Mouse (Mus musculus): ENCODE measurements around the gene Csnk2a1. TPM values are rescaled to one million over a fixed set of nuclear protein-coding genes. Genes with fewer than 3 reads are reported as not detected.
A peak's percentile ranks its signal among the peaks of the same experiment; 100 is the strongest.

Gene Csnk2a1
- 126 and 134 TPM in 2 replicates for polyA plus RNA-seq (2011; ENCODE audit: insufficient read length, low read depth, missing spikeins)

- peak within 1 kb of the TSS; percentile 93 for H3K27ac ChIP-seq (ENCODE audit: insufficient read depth, low read length)
- TF ChIP-seq POLR2A (IDR thresholded peaks at IDR 0.05; ENCODE audit: low read depth, low read length) (peak; percentile 86), CTCF (IDR thresholded peaks at IDR 0.05; ENCODE audit: borderline replicate concordance, insufficient read depth, low read length) (no peak)
- H3K4me1 ChIP-seq (ENCODE audit: control insufficient read depth, insufficient read depth, low read length), result peaks cover 5% of the 10 kb centered on the region
- peak within 1 kb of the TSS; percentile 84 for H3K4me3 ChIP-seq (ENCODE audit: insufficient read depth, low read length)
Observed at GRCm38 (mm10) chr2:152226248-152227050, at the start of gene Csnk2a1. Gene Csnk2a1 (plus strand): TSS chr2:152226839.

- no peak overlapping the region for H3K4me3 ChIP-seq (ENCODE audit: insufficient read depth, low read length)
- TF ChIP-seq POLR2A (IDR thresholded peaks at IDR 0.05; ENCODE audit: low read depth, low read length) (no peak), CTCF (IDR thresholded peaks at IDR 0.05; ENCODE audit: borderline replicate concordance, insufficient read depth, low read length) (no peak)
Observed at GRCm38 (mm10) chr2:152177162-152177805, 49.4 kb upstream of the Csnk2a1 start.

GRCm38 (mm10) chr2:152177806-152178170 is 48.9 kb upstream of the Csnk2a1 start:
- no peak for TF ChIP-seq CTCF (IDR thresholded peaks at IDR 0.05; ENCODE audit: borderline replicate concordance, insufficient read depth, low read length)
- no peak for TF ChIP-seq POLR2A (IDR thresholded peaks at IDR 0.05; ENCODE audit: low read depth, low read length)
- peaks cover 3% of the 10 kb centered on the region; the same call in 1 of the 2 replicates for H3K4me1 ChIP-seq (ENCODE audit: control insufficient read depth, insufficient read depth, low read length)
- H3K4me3 ChIP-seq (ENCODE audit: insufficient read depth, low read length), result no peak overlapping the region
- no peak overlapping the region for H3K27ac ChIP-seq (ENCODE audit: insufficient read depth, low read length)

More at GRCm38 (mm10) chr2:152177162-152177805, 49.4 kb upstream of the Csnk2a1 start:
- Histone ChIP-seq H3K4me1 (ENCODE audit: control insufficient read depth, insufficient read depth, low read length) (peaks cover 3% of the 10 kb centered on the region; the same call in 1 of the 2 replicates), H3K27ac (ENCODE audit: insufficient read depth, low read length) (no peak overlapping the region)

GRCm38 (mm10) chr2:152178345-152178744 is 48.3 kb upstream of the Csnk2a1 start:
- TF ChIP-seq CTCF (IDR thresholded peaks at IDR 0.05; ENCODE audit: borderline replicate concordance, insufficient read depth, low read length), result no peak
- no peak for TF ChIP-seq POLR2A (IDR thresholded peaks at IDR 0.05; ENCODE audit: low read depth, low read length)
- peaks cover 3% of the 10 kb centered on the region; the same call in 1 of the 2 replicates for H3K4me1 ChIP-seq (ENCODE audit: control insufficient read depth, insufficient read depth, low read length)
- no peak overlapping the region for H3K27ac ChIP-seq (ENCODE audit: insufficient read depth, low read length)
- H3K4me3 ChIP-seq (ENCODE audit: insufficient read depth, low read length), result no peak overlapping the region

- Histone ChIP-seq H3K4me1 (ENCODE audit: control insufficient read depth, insufficient read depth, low read length) (peaks cover 3% of the 10 kb centered on the region; the same call in 1 of the 2 replicates), H3K4me3 (ENCODE audit: insufficient read depth, low read length) (no peak overlapping the region), H3K27ac (ENCODE audit: insufficient read depth, low read length) (no peak overlapping the region)
- TF ChIP-seq POLR2A (IDR thresholded peaks at IDR 0.05; ENCODE audit: low read depth, low read length), result no peak
- TF ChIP-seq CTCF (IDR thresholded peaks at IDR 0.05; ENCODE audit: borderline replicate concordance, insufficient read depth, low read length), result no peak
Observed at GRCm38 (mm10) chr2:152179301-152179700, 47.3 kb upstream of the Csnk2a1 start.

GRCm38 (mm10) chr2:152180323-152180722 is 46.3 kb upstream of the Csnk2a1 start:
- peaks cover 3% of the 10 kb centered on the region; the same call in 1 of the 2 replicates for H3K4me1 ChIP-seq (ENCODE audit: control insufficient read depth, insufficient read depth, low read length)
- H3K4me3 ChIP-seq (ENCODE audit: insufficient read depth, low read length), result no peak overlapping the region
- TF ChIP-seq POLR2A (IDR thresholded peaks at IDR 0.05; ENCODE audit: low read depth, low read length) (no peak), CTCF (IDR thresholded peaks at IDR 0.05; ENCODE audit: borderline replicate concordance, insufficient read depth, low read length) (no peak)
- no peak overlapping the region for H3K27ac ChIP-seq (ENCODE audit: insufficient read depth, low read length)

- Histone ChIP-seq H3K4me3 (ENCODE audit: insufficient read depth, low read length) (no peak overlapping the region), H3K4me1 (ENCODE audit: control insufficient read depth, insufficient read depth, low read length) (no peaks in the 10 kb centered on the region), H3K27ac (ENCODE audit: insufficient read depth, low read length) (no peak overlapping the region)
- TF ChIP-seq CTCF (IDR thresholded peaks at IDR 0.05; ENCODE audit: borderline replicate concordance, insufficient read depth, low read length) (no peak), POLR2A (IDR thresholded peaks at IDR 0.05; ENCODE audit: low read depth, low read length) (no peak)
Observed at GRCm38 (mm10) chr2:152187132-152187531, 39.5 kb upstream of the Csnk2a1 start.

GRCm38 (mm10) chr2:152189213-152189612 is 37.4 kb upstream of the Csnk2a1 start:
- Histone ChIP-seq H3K4me3 (ENCODE audit: insufficient read depth, low read length) (no peak overlapping the region), H3K4me1 (ENCODE audit: control insufficient read depth, insufficient read depth, low read length) (no peaks in the 10 kb centered on the region), H3K27ac (ENCODE audit: insufficient read depth, low read length) (no peak overlapping the region)
- TF ChIP-seq POLR2A (IDR thresholded peaks at IDR 0.05; ENCODE audit: low read depth, low read length), result no peak
- TF ChIP-seq CTCF (IDR thresholded peaks at IDR 0.05; ENCODE audit: borderline replicate concordance, insufficient read depth, low read length), result no peak

GRCm38 (mm10) chr2:152189640-152190039 is 37.0 kb upstream of the Csnk2a1 start:
- H3K27ac ChIP-seq (ENCODE audit: insufficient read depth, low read length), result no peak overlapping the region
- no peaks in the 10 kb centered on the region for H3K4me1 ChIP-seq (ENCODE audit: control insufficient read depth, insufficient read depth, low read length)

GRCm38 (mm10) chr2:152190161-152190560 is 36.5 kb upstream of the Csnk2a1 start:
- Histone ChIP-seq H3K4me1 (ENCODE audit: control insufficient read depth, insufficient read depth, low read length) (no peaks in the 10 kb centered on the region), H3K4me3 (ENCODE audit: insufficient read depth, low read length) (no peak overlapping the region)
- TF ChIP-seq POLR2A (IDR thresholded peaks at IDR 0.05; ENCODE audit: low read depth, low read length) (no peak), CTCF (IDR thresholded peaks at IDR 0.05; ENCODE audit: borderline replicate concordance, insufficient read depth, low read length) (no peak)

More at GRCm38 (mm10) chr2:152189640-152190039, 37.0 kb upstream of the Csnk2a1 start:
- H3K4me3 ChIP-seq (ENCODE audit: insufficient read depth, low read length), result no peak overlapping the region
- TF ChIP-seq CTCF (IDR thresholded peaks at IDR 0.05; ENCODE audit: borderline replicate concordance, insufficient read depth, low read length) (no peak), POLR2A (IDR thresholded peaks at IDR 0.05; ENCODE audit: low read depth, low read length) (no peak)

More at GRCm38 (mm10) chr2:152190161-152190560, 36.5 kb upstream of the Csnk2a1 start:
- H3K27ac ChIP-seq (ENCODE audit: insufficient read depth, low read length), result no peak overlapping the region

Measured in embryonic fibroblast, embryonic 13.5 days (primary cell).